Mouse (Mus musculus): Measurements from ENCODE around the gene Il2rb. TPM values are rescaled to one million over a fixed set of nuclear protein-coding genes. Genes with fewer than 3 reads are reported as not detected.

Il2rb gene
- polyA plus RNA-seq, 1 experiment from 2014 or later, result 0.20 TPM

- Histone ChIP-seq H3K9ac (ENCODE audit: low read depth, low read length) (no peak overlapping the region), H3K27ac (ENCODE audit: low read length) (no peak overlapping the region), H3K4me2 (ENCODE audit: low read length) (no peak overlapping the region), H3K9me3 (replicated peaks; ENCODE audit: control insufficient read depth, low read length, poor library complexity, severe bottlenecking) (no peaks in the 10 kb centered on the region), H3K4me1 (ENCODE audit: control insufficient read depth, insufficient read depth, low read length) (0 out of 2 replicates have a peak, but pooled peaks cover 4% of the 10 kb centered on the region), H3K27me3 (ENCODE audit: control insufficient read depth, insufficient read depth, low read depth, low read length) (no peaks in the 10 kb centered on the region), H3K4me3 (ENCODE audit: low read depth, low read length) (no peak overlapping the region), H3K36me3 (ENCODE audit: control insufficient read depth, insufficient read depth, low read length) (no peaks in the 10 kb centered on the region)
- no peak for ATAC-seq
- WGBS, result 82% methylated on average over 6 of the region's 6 CpGs
These were observed 44.7 kb downstream of the Il2rb start for GRCm38 (mm10) chr15:78450419-78450768.

GRCm38 (mm10) chr15:78449694-78450418 is 45.2 kb downstream of the Il2rb start:
- H3K27ac ChIP-seq (ENCODE audit: low read length), result no peak overlapping the region
- H3K9me3 ChIP-seq (replicated peaks; ENCODE audit: control insufficient read depth, low read length, poor library complexity, severe bottlenecking), result no peaks in the 10 kb centered on the region
- no peaks in the 10 kb centered on the region for H3K36me3 ChIP-seq (ENCODE audit: control insufficient read depth, insufficient read depth, low read length)
- no peak overlapping the region for H3K4me3 ChIP-seq (ENCODE audit: low read depth, low read length)
- no peak overlapping the region for H3K4me2 ChIP-seq (ENCODE audit: low read length)
- no peaks in the 10 kb centered on the region for H3K27me3 ChIP-seq (ENCODE audit: control insufficient read depth, insufficient read depth, low read depth, low read length)
- H3K4me1 ChIP-seq (ENCODE audit: control insufficient read depth, insufficient read depth, low read length), result 0 out of 2 replicates have a peak, but pooled peaks cover 4% of the 10 kb centered on the region
- no peak overlapping the region for H3K9ac ChIP-seq (ENCODE audit: low read depth, low read length)
- WGBS, result 43% methylated on average over 7 of the region's 7 CpGs
- ATAC-seq, result no peak

- H3K4me2 ChIP-seq (ENCODE audit: low read length), result no peak overlapping the region
- no peaks in the 10 kb centered on the region for H3K9me3 ChIP-seq (replicated peaks; ENCODE audit: control insufficient read depth, low read length, poor library complexity, severe bottlenecking)
- H3K27me3 ChIP-seq (ENCODE audit: control insufficient read depth, insufficient read depth, low read depth, low read length), result no peaks in the 10 kb centered on the region
- H3K4me1 ChIP-seq (ENCODE audit: control insufficient read depth, insufficient read depth, low read length), result 0 out of 2 replicates have a peak, but pooled peaks cover 4% of the 10 kb centered on the region
- ATAC-seq, result no peak
- H3K9ac ChIP-seq (ENCODE audit: low read depth, low read length), result no peak overlapping the region
- H3K4me3 ChIP-seq (ENCODE audit: low read depth, low read length), result no peak overlapping the region
- WGBS, result 66% methylated on average over 6 of the region's 6 CpGs
- H3K27ac ChIP-seq (ENCODE audit: low read length), result no peak overlapping the region
- H3K36me3 ChIP-seq (ENCODE audit: control insufficient read depth, insufficient read depth, low read length), result no peaks in the 10 kb centered on the region
These were observed 45.9 kb downstream of the Il2rb start for GRCm38 (mm10) chr15:78449131-78449530.

GRCm38 (mm10) chr15:78447746-78448535 is 47.1 kb downstream of the Il2rb start:
- peak overlapping the region; percentile 24 for H3K4me3 ChIP-seq (ENCODE audit: low read depth, low read length)
- peak overlapping the region; percentile 72 for H3K27ac ChIP-seq (ENCODE audit: low read length)
- peak overlapping the region; percentile 58 for H3K4me2 ChIP-seq (ENCODE audit: low read length)
- H3K27me3 ChIP-seq (ENCODE audit: control insufficient read depth, insufficient read depth, low read depth, low read length), result no peaks in the 10 kb centered on the region
- peak; percentile 12; the same call in 1 of the 2 replicates for ATAC-seq
- peak overlapping the region; percentile 50 for H3K9ac ChIP-seq (ENCODE audit: low read depth, low read length)
- under 1% methylated on average over 22 of the region's 22 CpGs for WGBS
- peaks cover 6% of the 10 kb centered on the region; the same call in 1 of the 2 replicates for H3K4me1 ChIP-seq (ENCODE audit: control insufficient read depth, insufficient read depth, low read length)
- H3K36me3 ChIP-seq (ENCODE audit: control insufficient read depth, insufficient read depth, low read length), result no peaks in the 10 kb centered on the region
- H3K9me3 ChIP-seq (replicated peaks; ENCODE audit: control insufficient read depth, low read length, poor library complexity, severe bottlenecking), result no peaks in the 10 kb centered on the region

GRCm38 (mm10) chr15:78447121-78447520 is 48.0 kb downstream of the Il2rb start:
- Histone ChIP-seq H3K9ac (ENCODE audit: low read depth, low read length) (no peak overlapping the region), H3K9me3 (replicated peaks; ENCODE audit: control insufficient read depth, low read length, poor library complexity, severe bottlenecking) (no peaks in the 10 kb centered on the region), H3K27ac (ENCODE audit: low read length) (no peak overlapping the region), H3K4me1 (ENCODE audit: control insufficient read depth, insufficient read depth, low read length) (peaks cover 6% of the 10 kb centered on the region; the same call in 1 of the 2 replicates), H3K36me3 (ENCODE audit: control insufficient read depth, insufficient read depth, low read length) (no peaks in the 10 kb centered on the region), H3K4me3 (ENCODE audit: low read depth, low read length) (no peak overlapping the region), H3K4me2 (ENCODE audit: low read length) (no peak overlapping the region), H3K27me3 (ENCODE audit: control insufficient read depth, insufficient read depth, low read depth, low read length) (no peaks in the 10 kb centered on the region)
- ATAC-seq, result no peak
- 32% methylated on average over 7 of the region's 7 CpGs for WGBS

- Histone ChIP-seq H3K27ac (ENCODE audit: low read length) (no peak overlapping the region), H3K4me3 (ENCODE audit: low read depth, low read length) (no peak overlapping the region), H3K4me2 (ENCODE audit: low read length) (no peak overlapping the region), H3K36me3 (ENCODE audit: control insufficient read depth, insufficient read depth, low read length) (no peaks in the 10 kb centered on the region), H3K27me3 (ENCODE audit: control insufficient read depth, insufficient read depth, low read depth, low read length) (no peaks in the 10 kb centered on the region), H3K9me3 (replicated peaks; ENCODE audit: control insufficient read depth, low read length, poor library complexity, severe bottlenecking) (no peaks in the 10 kb centered on the region), H3K4me1 (ENCODE audit: control insufficient read depth, insufficient read depth, low read length) (peaks cover 8% of the 10 kb centered on the region; the same call in 1 of the 2 replicates), H3K9ac (ENCODE audit: low read depth, low read length) (peak overlapping the region; percentile 26; the same call in 1 of the 2 replicates)
- ATAC-seq, result no peak
- WGBS, result 37% methylated on average over 6 of the region's 6 CpGs
These were observed 51.2 kb downstream of the Il2rb start for GRCm38 (mm10) chr15:78443857-78444256.

GRCm38 (mm10) chr15:78442231-78442630 is 52.8 kb downstream of the Il2rb start:
- Histone ChIP-seq H3K27me3 (ENCODE audit: control insufficient read depth, insufficient read depth, low read depth, low read length) (no peaks in the 10 kb centered on the region), H3K36me3 (ENCODE audit: control insufficient read depth, insufficient read depth, low read length) (no peaks in the 10 kb centered on the region), H3K4me1 (ENCODE audit: control insufficient read depth, insufficient read depth, low read length) (peaks cover 5% of the 10 kb centered on the region), H3K9ac (ENCODE audit: low read depth, low read length) (no peak overlapping the region), H3K4me2 (ENCODE audit: low read length) (no peak overlapping the region), H3K4me3 (ENCODE audit: low read depth, low read length) (no peak overlapping the region), H3K27ac (ENCODE audit: low read length) (no peak overlapping the region), H3K9me3 (replicated peaks; ENCODE audit: control insufficient read depth, low read length, poor library complexity, severe bottlenecking) (no peaks in the 10 kb centered on the region)
- no peak for ATAC-seq
- WGBS, result 89% methylated on average over 19 of the region's 19 CpGs

- Histone ChIP-seq H3K36me3 (ENCODE audit: control insufficient read depth, insufficient read depth, low read length) (0 out of 2 replicates have a peak, but pooled peaks cover 10% of the 10 kb centered on the region), H3K4me2 (ENCODE audit: low read length) (no peak overlapping the region), H3K9ac (ENCODE audit: low read depth, low read length) (no peak overlapping the region), H3K27ac (ENCODE audit: low read length) (no peak overlapping the region), H3K4me3 (ENCODE audit: low read depth, low read length) (no peak overlapping the region), H3K4me1 (ENCODE audit: control insufficient read depth, insufficient read depth, low read length) (peaks cover 17% of the 10 kb centered on the region), H3K9me3 (replicated peaks; ENCODE audit: control insufficient read depth, low read length, poor library complexity, severe bottlenecking) (no peaks in the 10 kb centered on the region), H3K27me3 (ENCODE audit: control insufficient read depth, insufficient read depth, low read depth, low read length) (no peaks in the 10 kb centered on the region)
- ATAC-seq, result no peak
- WGBS, result 66% methylated on average over 9 of the region's 9 CpGs
These were observed 56.1 kb downstream of the Il2rb start for GRCm38 (mm10) chr15:78438973-78439372.

- WGBS, result 52% methylated on average over 8 of the region's 8 CpGs
- Histone ChIP-seq H3K4me2 (ENCODE audit: low read length) (no peak overlapping the region), H3K9ac (ENCODE audit: low read depth, low read length) (no peak overlapping the region), H3K4me1 (ENCODE audit: control insufficient read depth, insufficient read depth, low read length) (peaks cover 15% of the 10 kb centered on the region), H3K4me3 (ENCODE audit: low read depth, low read length) (no peak overlapping the region), H3K36me3 (ENCODE audit: control insufficient read depth, insufficient read depth, low read length) (peaks cover 12% of the 10 kb centered on the region; the same call in 1 of the 2 replicates), H3K27me3 (ENCODE audit: control insufficient read depth, insufficient read depth, low read depth, low read length) (no peaks in the 10 kb centered on the region), H3K27ac (ENCODE audit: low read length) (no peak overlapping the region), H3K9me3 (replicated peaks; ENCODE audit: control insufficient read depth, low read length, poor library complexity, severe bottlenecking) (no peaks in the 10 kb centered on the region)
- ATAC-seq, result no peak
These were observed 56.6 kb downstream of the Il2rb start for GRCm38 (mm10) chr15:78438505-78438904.
